Mouse (Mus musculus) splenic B cell, adult 2 months (primary cell): ENCODE measurements around the gene Pik3c2g.

Source experiments
- DNase-seq: peaks from one replicate; pipeline ENCODE4 v3.0.0-alpha.2; 2011; ENCODE audit warnings: low read depth, low spot score
- H3K27me3 ChIP-seq: 2 replicates; pipeline ENCODE4 v1.6.1; 2012; ENCODE audit warnings: mild to moderate bottlenecking, low read length, moderate library complexity, mixed read lengths; ENCODE audit not compliant: control insufficient read depth, poor library complexity, insufficient read depth, severe bottlenecking
- H3K36me3 ChIP-seq: 2 replicates; pipeline ENCODE4 v1.6.1; 2012; ENCODE audit warnings: mild to moderate bottlenecking, low read length, moderate library complexity, mixed read lengths; ENCODE audit not compliant: control insufficient read depth, poor library complexity, insufficient read depth, severe bottlenecking

Gene Pik3c2g

DNA sequence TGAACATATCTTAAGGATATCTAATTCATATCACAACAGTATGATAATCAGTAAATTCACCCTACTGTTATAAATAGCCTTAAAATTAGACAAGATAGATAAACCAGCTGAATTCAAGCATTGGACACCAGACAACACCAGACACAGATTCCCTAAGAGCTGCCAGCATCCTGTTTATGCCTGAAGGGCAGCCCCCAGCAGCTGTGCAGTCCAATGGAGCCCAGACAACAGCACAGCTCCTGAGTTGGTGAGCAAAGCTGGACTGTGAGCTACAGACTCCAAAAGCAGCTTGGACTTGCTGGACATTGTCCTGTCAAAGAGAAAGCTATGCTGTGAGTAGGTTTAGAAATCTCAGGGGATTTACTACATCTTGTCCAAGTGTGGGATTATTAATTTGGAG is 37.7 kb downstream of the Pik3c2g start:
- DNase-seq, result no peak
- no peaks in the 10 kb centered on the region; the same call in 1 of the 2 replicates for H3K27me3 ChIP-seq
- no peaks in the 10 kb centered on the region for H3K36me3 ChIP-seq

DNA sequence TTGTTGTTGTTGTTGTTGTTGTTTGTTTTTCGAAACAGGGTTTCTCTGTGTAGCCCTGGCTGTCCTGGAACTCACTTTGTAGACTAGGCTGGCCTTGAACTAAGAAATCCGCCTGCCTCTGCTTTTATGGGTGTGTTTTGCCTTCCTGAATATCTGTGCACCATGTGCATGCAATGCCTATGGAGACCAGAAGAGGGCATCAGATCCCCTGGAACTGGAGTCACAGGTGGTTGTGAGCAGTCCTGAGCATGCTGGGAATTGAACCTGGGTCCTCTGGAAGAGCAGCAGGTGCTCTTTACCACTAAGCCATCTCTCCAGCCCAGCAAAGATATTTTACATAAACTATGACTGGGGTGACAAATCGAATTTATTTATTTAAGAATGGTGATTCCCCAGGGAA is 47.5 kb downstream of the Pik3c2g start:
- Histone ChIP-seq H3K27me3 (no peaks in the 10 kb centered on the region), H3K36me3 (no peaks in the 10 kb centered on the region)
- DNase-seq, result no peak

DNA sequence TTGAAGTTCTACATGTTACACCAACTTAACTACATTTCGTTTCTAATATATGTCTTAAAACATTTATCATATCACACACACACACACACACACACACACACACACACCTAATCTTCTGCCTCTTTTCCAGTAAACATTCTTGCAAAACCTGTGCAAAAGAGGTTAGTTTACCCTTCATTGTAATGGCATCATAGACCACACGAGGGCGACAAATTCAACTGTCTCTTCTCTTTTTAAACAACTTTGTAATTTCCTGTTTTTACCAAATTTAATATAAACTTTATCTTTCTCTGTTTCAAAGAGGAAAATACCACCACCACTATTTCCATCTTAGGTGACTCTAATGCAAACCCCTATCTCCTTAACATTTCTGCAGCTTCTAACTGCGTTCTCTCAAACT is 68.4 kb downstream of the Pik3c2g start:
- H3K36me3 ChIP-seq, result no peaks in the 10 kb centered on the region
- H3K27me3 ChIP-seq, result no peaks in the 10 kb centered on the region
- no peak for DNase-seq

DNA sequence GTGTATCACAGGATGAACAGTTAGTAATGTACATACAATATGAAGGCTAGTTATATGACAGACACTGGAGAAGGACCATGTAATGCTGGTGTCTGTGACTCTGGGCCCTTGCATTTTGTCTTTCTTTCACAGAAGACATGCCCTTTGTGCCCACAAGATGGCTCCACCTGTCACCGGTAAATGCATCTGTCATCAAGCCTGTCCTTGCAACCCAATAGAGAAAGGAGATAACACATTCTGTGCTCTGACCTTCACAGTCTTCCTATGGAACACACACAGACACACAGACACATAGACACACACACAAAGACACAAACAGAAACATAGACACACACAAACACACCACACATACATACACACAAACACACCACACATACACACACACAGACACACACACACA is 75.4 kb downstream of the Pik3c2g start:
- no peaks in the 10 kb centered on the region for H3K36me3 ChIP-seq
- no peaks in the 10 kb centered on the region for H3K27me3 ChIP-seq
- DNase-seq, result no peak

DNA sequence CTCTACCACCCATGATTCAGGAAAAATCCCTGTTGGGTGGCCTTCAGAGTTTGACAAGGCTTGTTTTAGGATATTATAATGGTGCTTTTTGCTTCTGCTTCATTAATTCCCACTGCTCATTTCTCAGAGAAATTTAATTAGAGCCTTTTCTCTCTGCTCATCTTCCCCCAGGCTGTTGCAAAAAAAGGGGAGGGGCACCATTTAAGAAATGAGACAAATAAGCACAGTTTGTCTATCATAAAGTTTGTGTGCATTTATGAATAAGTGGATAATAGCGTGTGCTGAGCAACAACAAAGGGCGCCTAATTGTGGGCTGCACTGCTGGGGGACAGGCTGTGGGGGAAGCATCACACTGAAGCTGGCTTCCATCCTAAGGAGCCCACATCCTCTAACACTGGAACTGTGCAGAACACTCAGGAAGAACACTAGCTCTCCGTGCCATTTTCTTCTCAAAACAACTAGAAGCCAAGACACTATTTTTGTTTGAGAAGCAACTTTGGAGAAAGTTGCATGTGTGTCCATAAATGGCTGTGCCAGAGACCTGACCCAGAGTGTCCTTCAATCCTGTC is 131.5 kb downstream of the Pik3c2g start:
- Histone ChIP-seq H3K36me3 (no peaks in the 10 kb centered on the region), H3K27me3 (no peaks in the 10 kb centered on the region)
- no peak for DNase-seq

DNA sequence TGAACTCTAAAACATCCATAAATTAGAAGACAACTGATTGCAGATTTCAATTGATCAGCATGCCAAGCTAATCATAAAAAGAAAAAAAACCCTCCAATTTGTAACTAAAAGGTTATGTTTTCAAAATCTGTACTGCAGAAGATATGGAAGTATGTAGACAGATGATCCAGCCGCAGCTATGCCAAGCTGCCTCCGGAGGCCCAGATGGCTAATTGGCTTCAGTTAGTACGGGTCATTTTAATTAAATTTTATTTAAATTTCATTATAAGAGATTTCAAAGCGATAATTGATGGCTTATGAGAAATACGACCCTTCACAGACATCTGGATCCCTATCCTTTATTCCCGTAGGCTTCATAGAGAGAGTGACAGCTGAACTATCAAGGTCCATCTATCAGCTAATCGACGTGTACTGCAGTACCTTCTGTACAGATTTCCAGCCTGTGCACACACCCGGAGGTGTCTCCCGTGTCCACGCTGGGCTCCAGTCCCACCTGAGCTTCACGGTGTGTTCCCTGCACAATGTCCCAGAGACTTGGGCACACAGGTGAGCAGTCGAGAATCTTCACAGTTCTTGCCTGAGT is 132.7 kb downstream of the Pik3c2g start:
- Histone ChIP-seq H3K27me3 (no peaks in the 10 kb centered on the region), H3K36me3 (no peaks in the 10 kb centered on the region)
- DNase-seq, result no peak

DNA sequence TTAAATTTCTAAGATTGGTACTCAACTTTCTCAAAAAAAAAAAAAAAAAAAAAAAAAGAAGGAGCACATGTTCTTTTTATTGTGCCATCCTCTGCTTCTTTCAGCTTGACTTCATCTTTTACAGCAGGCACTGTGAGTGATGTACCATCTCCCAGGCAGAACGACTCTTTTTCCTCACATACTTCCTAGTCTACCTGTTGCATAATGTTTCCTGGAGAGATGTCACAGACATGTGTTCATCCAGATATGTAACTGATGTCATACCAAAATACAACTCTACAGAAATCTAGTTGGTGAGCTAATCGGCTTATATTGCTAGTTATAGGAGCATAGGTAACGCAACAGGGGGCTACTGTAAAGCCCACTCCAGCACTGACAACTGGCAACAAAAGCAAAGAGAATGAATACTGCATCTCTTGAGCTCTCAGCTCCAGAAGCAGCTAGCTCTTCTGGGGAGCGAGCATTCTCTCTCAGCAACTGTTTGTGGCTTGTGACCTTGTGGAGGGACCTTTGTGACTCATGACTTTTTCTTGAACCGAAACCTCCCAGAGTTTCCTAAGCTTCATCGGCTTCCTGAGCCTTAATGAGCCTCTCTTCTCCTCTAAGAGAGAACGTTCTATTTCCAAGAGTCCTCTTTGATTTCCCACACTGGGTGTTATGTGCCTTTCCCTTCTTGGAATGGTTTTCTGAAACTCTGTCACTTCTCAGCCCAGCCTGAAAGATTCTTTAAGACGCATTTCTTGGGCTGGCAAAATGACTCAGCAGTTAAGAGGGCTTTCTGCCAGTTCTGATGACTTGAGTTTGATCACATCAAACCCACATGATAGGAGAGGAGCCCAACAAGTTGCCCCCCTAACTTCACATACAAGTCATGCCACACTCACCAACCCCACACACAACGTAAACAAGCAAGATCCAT is 148.9 kb downstream of the Pik3c2g start:
- no peaks in the 10 kb centered on the region for H3K27me3 ChIP-seq
- H3K36me3 ChIP-seq, result no peaks in the 10 kb centered on the region
- DNase-seq, result no peak

DNA sequence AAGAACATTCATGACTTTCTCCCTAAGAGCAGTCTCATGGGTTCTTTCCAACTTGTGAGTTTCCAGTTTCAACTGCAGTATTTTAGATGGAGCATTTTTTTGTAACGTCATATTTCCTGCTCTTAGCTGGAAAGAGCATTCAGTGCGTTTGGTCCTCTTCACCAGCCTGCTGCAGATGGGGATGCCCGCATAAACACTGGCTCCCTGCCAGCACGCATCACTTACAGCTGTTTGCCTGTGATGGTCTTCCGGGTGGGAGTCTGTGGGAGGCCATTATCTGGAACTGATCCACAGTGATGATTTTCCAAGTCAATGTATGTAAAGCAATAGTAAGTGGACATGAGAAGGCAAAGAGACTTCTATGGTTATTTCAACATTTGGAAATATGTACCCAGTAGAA is 151.3 kb downstream of the Pik3c2g start:
- H3K36me3 ChIP-seq, result no peaks in the 10 kb centered on the region
- DNase-seq, result no peak
- H3K27me3 ChIP-seq, result no peaks in the 10 kb centered on the region

DNA sequence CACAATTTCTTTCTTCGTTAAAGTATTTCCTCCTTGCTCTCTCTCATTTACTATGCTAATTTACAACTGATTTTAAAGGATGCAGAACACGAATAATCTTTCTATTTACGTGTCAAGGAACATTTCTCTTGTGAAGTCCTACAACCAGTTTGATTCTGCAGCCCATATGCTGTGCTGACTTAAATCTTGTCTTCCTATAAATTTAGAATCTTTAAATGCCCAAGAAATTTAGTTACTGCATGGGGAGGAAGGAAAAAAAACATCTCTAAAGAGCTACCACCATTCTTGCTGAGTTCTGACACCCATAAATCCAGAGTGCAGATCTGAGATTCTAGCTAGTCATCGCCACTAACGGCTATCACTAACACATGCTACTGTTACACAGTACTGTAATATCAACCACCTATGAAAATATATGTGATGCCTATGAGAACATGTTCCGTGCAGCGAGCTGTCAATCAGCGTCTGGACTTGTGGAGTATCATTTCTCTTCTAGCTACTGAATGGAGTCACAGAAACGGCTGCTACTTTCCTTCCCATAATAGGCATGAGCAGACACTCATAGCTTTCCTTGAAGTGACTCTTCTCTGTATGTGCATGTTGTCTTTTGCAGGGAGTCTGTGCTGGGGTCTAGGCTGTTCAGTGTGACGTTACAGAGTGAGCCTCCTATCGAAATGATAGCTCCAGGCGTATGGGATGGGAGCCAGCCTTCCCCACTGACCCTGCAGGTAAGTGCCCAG is 155.8 kb downstream of the Pik3c2g start:
- H3K36me3 ChIP-seq, result no peaks in the 10 kb centered on the region

DNA sequence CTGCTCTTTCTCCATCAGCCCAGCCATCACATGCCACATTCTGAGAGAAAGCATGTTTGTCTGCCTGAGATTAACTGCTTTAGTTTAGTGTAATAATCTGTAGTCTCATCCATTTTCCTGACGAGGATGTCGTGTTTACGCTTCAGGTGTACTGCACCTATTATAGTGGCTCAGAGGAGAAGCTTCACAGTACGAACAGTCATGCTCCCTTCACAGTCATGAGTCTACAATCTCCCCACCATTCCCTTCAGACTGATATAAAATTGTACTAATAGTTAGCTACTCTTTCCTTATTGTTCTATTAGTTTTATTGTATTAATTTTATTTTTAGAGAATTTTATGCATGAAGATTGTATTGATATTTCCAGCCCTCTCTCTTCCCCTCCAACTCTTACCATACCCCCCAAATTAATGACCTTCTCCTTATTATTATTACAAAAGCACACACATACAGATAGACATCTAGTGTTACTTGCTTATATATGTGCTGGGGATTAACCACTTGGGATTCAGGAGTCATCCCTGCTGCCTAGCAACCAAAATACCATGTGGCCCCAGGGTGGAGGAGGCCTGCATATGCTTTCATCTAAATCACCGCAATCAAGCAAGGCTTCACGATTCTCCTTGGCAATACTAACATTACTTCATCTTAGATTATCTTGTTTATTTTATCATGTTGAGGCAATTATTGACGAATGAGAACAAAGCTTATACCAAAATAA is 159.9 kb downstream of the Pik3c2g start:
- Histone ChIP-seq H3K36me3 (no peaks in the 10 kb centered on the region), H3K27me3 (no peaks in the 10 kb centered on the region)
- DNase-seq, result no peak

More for the DNA sequence above, 155.8 kb downstream of the Pik3c2g start:
- H3K27me3 ChIP-seq, result no peaks in the 10 kb centered on the region
- no peak for DNase-seq

DNA sequence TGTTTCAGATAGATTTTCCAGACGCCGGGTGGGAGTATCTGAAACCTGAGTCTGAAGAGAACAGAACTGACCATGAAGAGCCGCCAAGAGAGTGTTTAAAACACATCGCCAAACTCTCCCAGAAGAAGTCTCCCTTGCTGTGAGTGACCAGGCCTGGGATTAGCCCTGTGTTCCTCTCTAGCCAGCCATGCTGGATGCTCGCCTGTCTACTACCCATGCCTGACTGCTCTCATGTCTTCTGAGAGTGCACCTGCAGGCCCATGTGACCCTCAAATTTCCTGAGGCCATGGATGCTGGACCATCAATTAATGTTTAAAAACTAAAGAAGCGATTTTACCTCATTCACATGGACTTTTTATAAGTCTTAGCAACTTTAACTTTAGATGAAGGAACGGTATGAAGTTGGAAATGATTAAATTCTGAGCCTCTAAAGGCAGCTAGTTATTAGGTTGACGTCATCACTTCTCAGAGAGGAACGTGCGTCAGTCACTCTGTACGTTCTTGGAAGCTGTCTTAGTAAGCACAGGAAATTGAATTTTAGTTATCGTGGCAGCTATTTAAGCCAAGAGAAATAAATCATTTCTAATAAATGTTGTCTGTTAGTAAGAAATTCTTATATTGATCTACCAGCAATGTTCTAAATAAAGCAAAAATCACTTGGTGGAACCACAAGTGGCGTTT is 161.2 kb downstream of the Pik3c2g start:
- DNase-seq, result no peak
- H3K36me3 ChIP-seq, result no peaks in the 10 kb centered on the region
- H3K27me3 ChIP-seq, result no peaks in the 10 kb centered on the region

DNA sequence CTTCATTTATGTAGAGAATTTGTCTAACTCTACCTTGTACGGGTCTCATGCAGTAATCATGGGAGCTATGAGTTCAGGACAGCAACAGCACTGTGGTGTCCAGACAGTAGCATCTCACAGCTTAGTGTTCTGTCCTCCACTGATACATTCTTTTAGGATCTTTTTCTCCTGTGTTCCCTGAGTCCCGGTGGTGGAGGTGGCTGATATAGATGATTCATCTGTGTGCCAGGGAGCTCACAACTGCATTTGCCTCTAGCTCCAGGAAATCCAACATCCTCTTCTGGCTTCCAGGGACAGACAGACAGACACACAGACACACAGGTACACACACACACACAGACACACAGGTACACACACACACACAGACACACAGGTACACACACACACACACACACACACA is 163.6 kb downstream of the Pik3c2g start:
- DNase-seq, result no peak
- Histone ChIP-seq H3K27me3 (no peaks in the 10 kb centered on the region), H3K36me3 (no peaks in the 10 kb centered on the region)

DNA sequence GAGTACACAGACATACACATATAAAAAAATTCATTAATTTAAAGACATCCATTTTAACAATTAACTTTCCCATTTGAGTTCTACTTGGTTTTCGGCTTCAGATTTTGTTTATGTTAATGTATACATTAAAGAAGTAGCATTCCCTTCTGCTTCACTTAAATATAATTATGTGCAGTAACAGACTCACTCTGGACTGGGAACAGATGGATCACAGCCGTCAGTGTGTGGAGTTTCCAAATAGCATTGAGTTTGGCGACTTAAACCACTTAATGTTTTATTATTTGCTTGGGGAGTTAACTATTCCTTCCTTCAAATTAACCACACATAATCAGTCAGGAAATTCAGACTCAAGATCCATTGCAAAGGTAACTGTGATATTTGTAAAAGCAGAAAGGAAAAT is 164.0 kb downstream of the Pik3c2g start:
- no peak for DNase-seq
- Histone ChIP-seq H3K36me3 (no peaks in the 10 kb centered on the region), H3K27me3 (no peaks in the 10 kb centered on the region)

DNA sequence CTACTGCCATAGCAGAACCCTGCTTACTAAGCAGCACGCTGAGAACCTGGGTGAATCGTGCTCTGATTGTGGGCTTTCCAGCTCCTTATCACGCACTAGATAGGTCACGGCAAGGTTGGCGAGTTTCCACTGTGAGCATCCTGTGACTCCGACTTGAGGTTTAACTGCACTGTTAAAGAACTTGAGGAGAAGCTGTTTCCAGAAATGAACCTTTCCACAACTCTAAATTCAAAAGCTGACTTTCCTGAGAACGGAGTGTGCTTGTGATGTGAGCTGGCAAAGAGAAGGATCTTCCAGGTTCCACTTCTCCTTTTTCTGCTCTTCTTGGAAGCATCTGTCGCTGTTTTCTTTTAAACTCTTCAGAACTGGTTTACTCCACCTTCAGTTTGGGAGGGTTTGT is 170.9 kb downstream of the Pik3c2g start:
- no peak for DNase-seq
- Histone ChIP-seq H3K36me3 (no peaks in the 10 kb centered on the region), H3K27me3 (no peaks in the 10 kb centered on the region)
